Mouse (Mus musculus) heart, adult 9 months (tissue): ENCODE measurements around the gene Thtpa.

Source experiments
- DNase-seq, 2 experiments: peaks; one replicate each; pipeline ENCODE4 v3.0.0; 2022; ENCODE audit warnings: low spot score in 2 of 2

Gene Thtpa

DNA sequence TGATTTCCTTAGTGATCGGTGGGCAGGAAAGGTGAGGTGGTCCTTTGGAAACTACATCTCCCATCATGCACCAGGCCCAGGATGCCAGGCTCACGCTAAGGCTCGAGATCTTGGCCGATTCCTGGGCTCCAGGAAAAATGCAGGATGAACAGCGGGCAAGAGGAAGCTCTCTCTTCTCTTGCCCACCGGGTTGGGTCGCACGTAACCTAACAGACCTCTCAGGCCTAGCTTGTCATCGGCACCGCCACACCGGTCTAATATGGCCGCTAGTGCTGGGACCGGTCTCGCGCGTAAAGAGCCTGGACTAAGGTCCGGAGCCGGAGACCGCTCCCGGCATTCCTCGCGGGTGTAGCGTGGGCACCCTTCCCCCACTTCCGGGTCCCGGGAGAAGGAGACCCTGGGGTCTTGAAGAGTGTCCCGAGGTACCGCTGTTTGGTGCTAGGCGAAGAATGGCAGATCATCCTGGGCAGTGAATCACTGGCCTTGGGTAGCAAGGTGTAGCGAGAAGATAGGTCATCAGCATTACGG is at the start of gene Thtpa:
Gene Thtpa, plus strand, starts transcription at position 81 of the 528 bp plus-strand sequence.
- DNase-seq: peak; percentile 77 to 78

DNA sequence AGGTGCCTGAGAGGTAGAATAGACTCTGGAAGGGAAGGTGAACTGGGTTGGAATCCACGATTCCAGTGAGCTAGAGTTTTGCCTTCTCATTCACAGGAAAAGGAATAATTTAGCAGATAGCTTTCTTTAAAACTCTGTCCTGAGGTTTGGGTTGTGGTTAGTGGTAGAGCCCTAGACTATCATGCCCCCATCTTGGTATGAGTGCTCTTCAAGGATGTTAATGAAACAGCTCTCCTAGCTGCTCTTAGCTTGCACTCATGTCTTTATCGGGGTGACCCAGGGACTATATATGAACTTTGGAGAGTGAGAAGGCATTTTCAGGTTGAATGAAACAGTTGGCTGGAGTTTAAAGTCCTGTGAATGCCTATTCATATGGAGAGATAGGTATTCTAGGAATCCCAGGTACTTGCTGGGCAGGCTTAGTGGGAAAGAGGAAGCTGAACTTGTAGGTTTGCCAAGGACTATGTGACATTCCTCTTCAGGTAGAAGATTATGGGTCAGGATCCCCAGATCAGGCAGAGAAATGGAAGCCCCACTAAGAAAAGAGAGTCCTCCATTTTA is 46.5 kb upstream of the Thtpa start:
- no peak for DNase-seq

DNA sequence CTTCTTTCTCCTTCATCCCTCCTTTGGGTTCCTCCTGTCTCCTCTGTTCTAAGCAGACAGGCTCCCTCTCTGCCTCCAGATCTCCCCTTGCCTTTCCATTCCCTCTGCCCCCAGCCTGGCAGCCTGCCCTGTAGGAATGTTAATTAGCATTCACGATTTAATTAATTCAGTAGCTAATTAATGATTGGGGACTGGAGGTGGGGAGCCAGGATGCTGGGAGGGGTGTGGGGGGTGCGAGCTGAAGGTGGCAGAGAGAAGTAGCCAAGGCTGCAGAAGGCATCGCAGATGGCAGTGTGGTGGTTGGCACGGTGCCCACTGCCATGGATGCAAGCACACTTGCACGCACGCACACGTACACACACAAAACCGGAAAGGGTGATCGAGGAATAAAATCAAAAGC is 42.1 kb upstream of the Thtpa start:
- DNase-seq: no peak

DNA sequence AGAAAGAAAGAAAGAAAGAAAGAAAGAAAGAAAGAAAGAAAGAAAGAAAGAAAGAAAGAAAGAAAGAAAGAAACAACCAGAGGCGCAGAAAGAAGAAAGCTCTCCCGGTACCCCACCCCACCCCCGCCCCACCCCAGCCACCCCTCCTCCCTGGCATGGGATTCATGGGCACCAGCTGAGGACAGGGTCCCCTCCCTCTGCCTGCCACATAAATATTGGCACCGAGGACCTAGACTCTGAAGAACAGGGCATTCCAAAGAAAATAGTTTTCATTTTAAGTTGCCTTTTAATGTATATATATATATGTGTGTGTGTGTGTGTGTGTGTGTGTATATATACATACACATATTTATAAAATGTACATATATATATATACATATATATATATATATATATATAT is 41.5 kb upstream of the Thtpa start:
- no peak for DNase-seq

DNA sequence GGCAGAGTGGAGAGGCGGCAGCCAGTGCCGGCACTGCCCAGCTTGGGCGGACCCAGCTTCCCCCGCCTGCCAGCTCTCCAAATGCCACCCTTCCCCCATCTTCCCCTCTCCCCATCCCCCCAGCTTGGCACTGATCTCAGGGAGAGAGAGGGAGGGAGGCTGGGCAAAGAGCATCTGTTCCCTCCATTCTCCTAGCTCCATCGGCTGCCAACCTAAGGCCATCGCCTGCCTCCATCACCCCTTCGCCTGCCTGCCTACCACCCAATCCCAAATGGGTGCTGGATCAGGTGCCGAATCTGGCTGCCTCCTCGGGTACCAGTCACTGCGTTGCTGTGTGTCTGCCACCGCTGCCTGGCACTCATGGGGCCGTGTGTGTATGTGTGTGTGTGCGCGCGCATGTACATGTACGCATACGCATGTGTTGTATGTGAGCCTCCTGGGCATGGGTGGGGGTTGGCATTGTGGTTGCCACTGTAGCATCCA is 40.8 kb upstream of the Thtpa start:
- DNase-seq: no peak

DNA sequence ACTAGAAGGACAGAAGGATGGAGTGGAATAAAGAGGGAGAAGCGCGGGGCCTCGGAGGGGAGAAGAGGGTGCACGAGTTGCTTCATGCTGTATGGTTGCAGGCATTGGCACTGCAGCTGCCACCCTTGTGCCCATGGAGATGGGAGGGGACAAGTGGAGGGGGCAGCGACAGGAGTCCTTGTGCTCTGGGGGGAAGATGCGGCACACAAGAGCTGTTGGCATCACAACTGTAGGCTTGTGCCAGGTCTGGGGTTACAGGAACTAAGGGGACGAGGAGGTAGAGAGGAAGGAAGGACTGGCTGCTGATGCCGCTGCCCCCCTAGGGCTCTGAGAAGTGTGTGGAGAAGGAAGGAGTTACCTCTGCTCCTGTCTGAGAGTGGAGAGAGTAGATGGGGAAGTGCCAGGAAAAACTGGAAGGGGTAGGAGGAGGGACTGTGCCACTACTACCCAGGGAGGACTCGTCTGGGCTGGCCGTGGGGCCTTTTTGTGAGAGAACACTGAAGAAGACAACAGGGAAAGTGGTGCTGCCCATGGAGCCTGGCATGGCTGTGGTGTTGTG is 40.3 kb upstream of the Thtpa start:
- no peak for DNase-seq

DNA sequence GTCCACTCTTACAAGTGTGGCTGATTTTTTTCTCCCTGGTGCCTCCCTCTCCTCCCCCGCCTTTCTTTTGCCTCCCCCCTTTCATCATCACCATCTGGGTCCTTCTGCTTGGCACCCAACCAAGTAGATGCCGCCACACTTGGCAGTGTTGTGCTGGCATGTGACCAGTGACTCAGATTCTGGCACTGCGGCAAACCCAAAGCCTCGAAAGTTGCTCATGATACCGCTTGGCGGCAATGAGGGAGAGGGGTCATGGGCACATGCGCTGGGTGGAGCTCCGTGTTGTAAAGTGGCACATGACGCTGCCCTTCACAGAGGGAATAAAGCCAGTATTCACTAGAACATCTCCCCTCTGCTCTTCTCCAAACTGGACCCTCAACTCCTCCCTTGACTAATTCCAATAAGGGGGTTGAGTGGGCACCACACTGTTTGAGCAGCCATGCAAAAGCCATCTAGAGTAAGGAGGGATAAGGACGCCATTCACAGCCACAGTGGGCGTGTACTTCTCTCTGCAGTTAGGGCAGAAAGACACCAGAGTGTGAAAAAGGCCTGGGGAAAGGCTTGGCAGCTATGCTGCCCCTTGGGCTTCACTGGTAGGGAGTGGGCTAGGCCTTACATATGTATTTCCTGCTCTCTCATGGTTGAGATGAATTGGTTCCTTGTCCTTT is 39.3 kb upstream of the Thtpa start:
- peak in 1 of 2 experiments; percentile 35 for DNase-seq

DNA sequence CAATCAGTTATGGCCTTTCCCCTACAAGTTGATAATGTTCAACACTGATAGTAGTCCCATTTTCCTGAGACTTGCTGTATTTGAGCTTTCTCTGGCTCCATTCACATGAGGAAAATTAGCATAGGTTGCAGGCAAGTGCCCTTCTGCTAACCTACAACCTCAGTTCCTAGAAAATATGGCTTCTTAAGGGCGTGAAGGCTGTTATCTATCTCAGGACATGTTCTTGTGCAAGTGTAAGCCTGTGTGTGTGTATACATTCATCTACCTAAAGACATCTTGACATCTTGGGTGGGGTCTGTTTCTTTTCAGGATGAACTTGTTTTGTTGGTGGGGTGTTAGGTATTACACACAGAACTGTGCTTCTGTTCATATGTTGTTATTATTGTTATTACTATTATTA is 35.6 kb upstream of the Thtpa start:
- no peak for DNase-seq

DNA sequence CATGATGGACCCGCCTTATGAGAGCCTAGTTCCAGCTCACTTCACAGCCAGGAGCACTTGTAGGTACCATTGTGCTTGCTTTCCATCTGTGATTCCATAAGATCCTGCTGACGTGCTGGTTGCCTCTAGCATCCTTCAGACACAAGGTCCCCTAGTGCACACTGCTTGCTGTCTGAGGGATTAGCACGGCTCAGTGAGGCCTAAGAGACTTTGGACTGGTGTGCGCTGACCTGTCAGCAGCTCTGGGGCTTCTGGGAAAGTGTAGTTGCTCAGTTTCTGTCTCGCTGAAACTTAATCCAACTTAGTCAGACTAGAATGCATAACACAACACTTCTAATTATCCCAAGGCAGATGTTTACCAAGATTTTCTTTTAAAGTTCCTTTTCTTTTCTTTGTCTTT is 34.7 kb upstream of the Thtpa start:
- no peak for DNase-seq

DNA sequence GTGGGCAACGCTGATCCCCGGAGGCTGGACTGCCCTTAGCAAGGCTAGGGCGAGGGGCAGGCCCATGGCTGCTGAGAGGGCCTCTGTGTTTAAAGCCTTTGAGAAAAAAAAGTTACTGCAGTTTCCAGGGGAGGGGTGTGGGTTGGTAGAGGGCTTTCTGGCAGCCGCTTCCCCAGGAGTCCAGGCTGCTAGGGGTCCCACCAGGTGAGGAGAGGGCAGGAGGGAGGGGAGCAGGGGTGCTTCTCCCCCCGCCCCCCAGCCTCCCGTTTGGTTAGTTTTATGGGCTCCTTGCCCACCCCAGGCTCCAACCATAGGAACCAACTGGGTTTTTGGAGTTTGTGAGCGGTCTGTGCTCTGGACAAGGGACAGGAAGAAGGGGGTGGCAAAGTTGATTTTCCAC is 32.7 kb upstream of the Thtpa start:
- DNase-seq: no peak

DNA sequence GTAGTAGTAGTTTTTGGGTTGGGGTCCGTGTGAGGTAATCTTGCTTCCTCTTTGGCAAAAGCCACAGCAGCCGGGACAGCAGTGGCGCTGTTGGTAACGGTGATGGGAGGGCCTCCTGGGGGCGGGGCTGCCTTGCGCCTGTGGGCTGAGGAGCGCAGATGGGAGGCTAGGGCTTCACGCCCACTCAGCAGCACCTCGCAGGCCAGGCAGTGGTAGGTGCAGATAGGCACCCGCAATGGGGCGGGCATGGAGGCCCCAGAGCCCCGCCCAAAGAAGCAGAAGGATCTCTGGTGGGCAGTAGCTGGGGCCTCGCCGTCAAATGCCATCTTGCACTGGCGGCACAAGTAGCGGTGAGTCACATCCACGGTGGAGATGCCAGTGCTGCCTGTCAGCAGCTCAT is 32.0 kb upstream of the Thtpa start:
- no peak for DNase-seq

DNA sequence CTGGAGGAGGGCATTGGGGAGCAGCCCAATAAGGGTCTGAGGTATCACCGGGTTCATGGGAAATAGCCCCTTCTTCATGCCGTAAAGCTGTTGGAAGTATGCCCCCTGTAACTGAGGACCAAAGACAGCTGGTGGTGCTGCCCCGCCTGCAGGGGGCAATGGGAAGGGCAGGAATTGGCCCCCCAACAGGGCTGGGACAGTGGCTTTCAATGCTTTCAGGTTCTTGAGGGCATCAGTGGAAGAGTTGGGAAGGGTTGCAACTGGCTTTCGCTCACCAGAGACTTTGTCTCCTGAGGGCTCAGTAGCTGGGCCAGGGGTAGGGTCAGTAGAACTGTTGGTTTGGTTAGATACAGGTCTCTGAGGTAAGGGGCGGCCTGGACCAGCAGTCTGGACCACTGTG is 31.5 kb upstream of the Thtpa start:
- no peak for DNase-seq

DNA sequence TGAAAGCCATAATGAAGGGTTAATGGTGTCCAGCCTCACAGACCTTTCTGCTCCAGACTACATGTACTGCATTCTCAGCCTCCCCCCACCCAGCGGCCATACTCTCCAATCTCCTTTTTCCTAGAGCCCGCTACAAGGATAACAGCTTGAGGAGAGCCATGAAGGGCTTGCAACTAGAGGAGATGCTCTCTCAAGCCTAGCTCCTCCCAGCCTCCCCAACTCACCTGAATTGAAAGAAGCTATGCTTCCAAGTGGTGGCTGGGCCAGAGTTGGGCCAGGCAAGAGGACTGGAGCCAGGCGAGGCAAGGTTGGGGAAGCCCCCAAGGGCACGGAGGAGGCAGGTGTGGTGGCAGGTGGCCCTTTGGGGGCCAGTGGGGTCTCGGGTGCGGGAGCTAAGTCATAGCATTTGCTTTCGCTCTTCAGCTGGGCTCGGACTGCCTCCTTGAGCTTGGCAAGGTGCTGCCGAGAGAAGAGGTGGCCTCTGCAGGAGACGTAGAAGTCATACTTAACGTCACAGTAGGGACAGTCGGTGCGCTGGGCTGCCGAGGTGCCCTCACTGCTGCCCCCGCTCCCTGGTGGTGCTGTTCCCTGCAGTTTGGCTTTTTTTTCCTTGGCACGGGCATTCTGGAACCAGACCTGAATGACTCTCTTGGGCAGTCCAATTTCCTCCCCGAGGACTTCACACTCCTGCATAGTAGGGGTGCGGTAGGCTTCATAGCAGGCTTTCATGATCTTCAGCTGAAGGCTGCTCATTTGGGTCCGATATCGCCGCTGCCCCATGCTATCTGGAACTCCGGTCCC is 30.8 kb upstream of the Thtpa start:
- no peak for DNase-seq

DNA sequence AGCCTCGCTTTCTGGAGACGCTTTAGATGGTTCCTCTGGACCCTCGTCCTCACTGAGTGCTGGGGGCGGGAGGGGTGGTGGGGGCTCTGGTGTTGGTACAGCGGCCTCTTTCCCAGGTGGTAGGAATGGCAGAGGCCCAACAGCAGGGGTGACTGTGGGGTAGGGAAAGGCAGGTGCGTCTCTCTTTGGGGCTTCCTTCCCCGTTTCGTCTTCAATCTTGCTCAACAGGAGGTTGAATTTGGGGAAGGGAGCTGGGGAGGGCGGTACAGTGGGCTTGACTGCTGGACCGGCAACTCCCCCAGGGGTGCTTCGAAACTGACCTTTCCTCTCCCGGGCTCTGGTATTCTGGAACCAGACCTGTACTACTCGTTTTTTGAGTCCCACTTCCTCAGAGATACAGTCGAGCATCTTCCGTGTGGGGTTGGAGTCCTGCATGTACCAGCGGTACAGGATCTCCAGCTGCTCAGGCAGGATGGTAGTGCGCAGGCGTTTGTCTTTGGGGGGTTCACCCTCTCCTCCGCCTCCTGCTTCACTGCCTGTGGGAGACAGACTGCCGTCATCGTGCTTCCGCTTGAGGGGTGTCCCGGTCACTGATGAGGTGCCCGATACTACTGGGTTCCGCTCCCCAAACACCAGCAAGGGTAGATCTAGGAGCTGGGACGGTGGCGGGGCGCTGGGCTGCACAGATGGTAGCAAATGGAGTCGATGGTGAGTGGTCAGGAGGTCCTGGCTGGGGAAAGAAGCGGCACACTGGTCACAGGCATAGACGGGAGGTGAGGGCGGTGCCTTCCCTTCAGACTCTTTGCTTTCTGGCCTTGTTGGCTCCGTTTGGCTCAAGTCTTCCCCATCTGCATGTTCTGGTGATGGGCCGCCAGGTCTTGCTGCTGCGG is 29.9 kb upstream of the Thtpa start:
- DNase-seq: no peak

DNA sequence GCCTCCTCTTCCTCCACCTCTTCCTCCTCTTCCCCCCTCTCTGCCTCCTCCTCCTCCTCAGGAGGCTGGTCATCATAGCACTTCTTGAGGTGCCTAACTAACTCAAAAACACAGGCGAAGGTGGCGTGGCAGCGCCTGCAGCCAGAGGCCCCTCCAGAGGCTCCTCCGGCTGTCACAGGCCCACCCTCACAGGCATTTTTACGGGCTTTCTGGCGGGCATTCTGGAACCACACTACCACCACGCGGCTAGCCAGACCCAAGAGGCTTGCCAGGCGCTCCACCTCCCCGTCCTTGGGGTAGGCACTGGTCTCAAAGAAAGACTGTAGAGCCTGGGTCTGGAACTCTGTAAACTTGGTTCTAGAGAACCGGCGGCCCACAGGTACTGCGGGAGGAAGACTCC is 29.2 kb upstream of the Thtpa start:
- DNase-seq: no peak

DNA sequence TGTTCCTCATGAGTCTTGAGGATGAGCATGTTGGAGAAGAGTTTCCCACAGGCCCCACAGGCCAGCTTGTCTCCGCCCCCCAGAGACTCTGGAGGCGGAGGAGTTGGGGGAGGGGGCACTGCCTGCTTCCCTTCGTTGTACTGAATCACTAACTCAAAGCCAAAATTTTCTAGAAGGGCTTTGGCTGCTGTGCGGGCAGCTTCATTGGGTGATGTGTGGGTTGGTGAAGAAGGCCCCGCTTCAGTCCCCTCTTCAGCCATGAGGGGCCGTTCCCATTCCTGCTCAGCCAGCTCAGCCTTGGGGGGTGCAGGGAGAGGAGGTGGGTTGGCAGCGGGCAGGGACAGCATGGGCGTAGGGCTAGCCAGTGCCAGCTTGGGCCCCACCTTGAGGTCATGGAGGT is 28.5 kb upstream of the Thtpa start:
- no peak for DNase-seq

DNA sequence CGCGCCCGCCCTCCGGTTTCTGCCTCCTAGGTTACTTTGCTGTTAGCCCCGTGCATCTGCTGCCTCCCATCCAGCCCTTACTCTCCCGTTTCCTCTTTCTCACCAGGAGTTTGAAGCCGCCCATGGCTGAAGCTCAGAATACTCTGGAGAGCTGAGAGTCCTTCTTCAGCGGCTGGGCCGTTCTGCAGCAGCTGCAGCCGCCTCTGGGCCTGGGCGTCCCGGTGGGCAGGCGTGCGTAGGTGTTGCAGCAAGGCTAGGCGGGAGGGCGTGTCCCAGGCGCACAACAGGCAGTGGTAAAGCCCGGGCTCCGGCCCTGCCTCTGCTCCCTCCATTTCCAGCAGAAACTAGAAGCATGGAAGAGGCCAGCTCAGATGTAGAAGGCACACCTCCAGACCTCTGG is 22.8 kb upstream of the Thtpa start:
- DNase-seq: no peak

DNA sequence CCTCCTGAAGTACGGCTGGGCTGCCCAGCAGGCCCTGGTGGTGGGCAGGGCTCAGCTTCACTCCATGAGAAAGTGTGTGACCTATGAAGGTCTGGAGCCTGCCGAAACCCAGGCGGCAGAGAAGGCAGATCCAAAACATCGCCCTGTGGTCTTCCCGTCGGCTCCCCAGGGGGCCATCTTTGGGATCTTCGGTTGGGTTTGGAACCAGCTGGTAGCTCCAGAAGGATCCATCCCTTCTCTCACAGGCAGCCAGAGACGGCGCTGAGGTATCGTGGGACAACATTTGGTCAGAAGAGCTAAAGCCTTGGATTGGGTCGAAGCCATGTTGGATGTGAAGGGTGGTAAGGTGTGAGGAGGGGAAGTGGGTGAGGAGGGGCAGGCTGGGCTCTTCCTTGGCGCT is 20.2 kb upstream of the Thtpa start:
- DNase-seq: no peak

DNA sequence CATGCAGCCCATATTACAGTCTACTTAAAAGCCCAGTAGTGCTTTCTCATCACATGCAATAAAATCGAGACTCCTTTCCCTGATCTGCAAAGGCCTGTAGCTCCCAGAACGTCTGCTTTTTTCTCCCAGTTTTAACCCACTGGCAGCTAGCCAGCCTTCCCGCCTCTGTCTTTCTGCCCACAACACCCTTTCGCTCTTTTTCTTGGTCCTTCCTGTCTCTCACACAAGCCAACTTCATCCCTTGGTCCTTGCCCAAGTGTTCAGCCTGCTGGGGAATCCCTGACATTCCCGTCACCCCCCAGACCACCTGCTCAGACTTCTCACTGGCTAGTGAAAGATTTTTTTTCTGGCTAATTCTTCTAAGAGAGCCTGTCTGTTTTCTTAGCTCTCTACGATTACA is 18.4 kb upstream of the Thtpa start:
- no peak for DNase-seq

DNA sequence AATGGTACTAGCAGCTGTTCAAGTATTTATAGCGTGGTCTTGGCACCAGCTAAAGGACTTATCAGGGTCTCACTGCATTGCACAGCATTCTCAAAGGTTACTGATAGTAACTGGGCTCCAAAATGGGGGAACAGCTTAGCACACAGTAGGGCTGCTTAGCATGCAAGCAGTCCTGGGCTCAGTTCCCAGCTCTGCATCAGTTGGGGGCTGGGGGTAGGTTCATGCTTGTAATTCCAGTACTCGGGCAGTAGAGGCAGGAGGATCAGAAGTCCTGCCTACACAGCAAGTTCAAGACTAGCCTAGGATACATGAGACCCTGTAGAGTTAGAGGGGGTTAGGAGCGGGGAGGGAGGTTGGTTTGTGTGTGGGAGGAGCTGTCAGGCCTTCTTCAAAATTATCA is 17.6 kb upstream of the Thtpa start:
- no peak for DNase-seq
